Mouse (Mus musculus) megakaryocyte, embryonic 14.5 days (primary cell): ENCODE results near the gene Rnf115. TPM values are rescaled to one million over a fixed set of nuclear protein-coding genes. Genes with fewer than 3 reads are reported as not detected.
A peak's percentile ranks its signal among the peaks of the same experiment; 100 is the strongest.
"Not testable (repeated sequence)": the region's sequence is repeated elsewhere in the genome, so short reads cannot be mapped to it uniquely, and the experiment has no call there.

Experiments
- H3K27me3 ChIP-seq: replicated peaks from 2 replicates; pipeline ENCODE3; 2012; ENCODE audit warnings: inconsistent platforms
- H3K36me3 ChIP-seq: replicated peaks from 2 replicates; pipeline ENCODE3; 2012; ENCODE audit warnings: low read length, inconsistent platforms, mixed read lengths
- H3K4me1 ChIP-seq: 2 replicates; pipeline ENCODE4 v1.6.1; 2012; ENCODE audit warnings: inconsistent platforms
- H3K4me3 ChIP-seq: replicated peaks from 2 replicates; pipeline ENCODE3; 2012; ENCODE audit warnings: moderate library complexity, mild to moderate bottlenecking, inconsistent platforms
- H3K9me3 ChIP-seq: 2 replicates; pipeline ENCODE4 v1.6.1; 2012; ENCODE audit warnings: inconsistent platforms
- FLI1 ChIP-seq: IDR thresholded peaks from 2 replicates; pipeline ENCODE4 v1.6.1; 2012; ENCODE audit warnings: low read length, inconsistent platforms, mixed read lengths
- GATA1 ChIP-seq: IDR thresholded peaks from 3 replicates; pipeline ENCODE4 v1.6.1; 2012; ENCODE audit warnings: mixed read lengths, low read length, inconsistent platforms, borderline replicate concordance
- polyA plus RNA-seq: library from polyadenylated mRNA; stranded (reverse); fragments of >175 nt; gene quantifications from 2 replicates; pipeline ENCODE4 v1.2.3, GENCODE M21; 2012; ENCODE audit warnings: low replicate concordance; ENCODE audit not compliant: insufficient read depth

The Rnf115 gene
- 2.5 and 19.1 TPM in 2 replicates for polyA plus RNA-seq

GRCm38 (mm10) chr3:96727343-96727827 lies at the start of gene Rnf115, which contains the start of gene Polr3c:
Gene Rnf115, plus strand, starts transcription at chr3:96727664.
Gene Polr3c, minus strand, starts transcription at chr3:96727628.
- Histone ChIP-seq H3K27me3 (no peaks in the 10 kb centered on the region), H3K4me3 (peak within 1 kb of the TSS; percentile 94), H3K4me1 (peaks cover 67% of the 10 kb centered on the region), H3K36me3 (peaks cover 34% of the 10 kb centered on the region), H3K9me3 (no peaks in the 10 kb centered on the region)
- no peak for TF ChIP-seq FLI1
- TF ChIP-seq GATA1: no peak

- Histone ChIP-seq H3K36me3 (peaks cover 63% of the 10 kb centered on the region), H3K9me3 (no peaks in the 10 kb centered on the region), H3K4me3 (no peak overlapping the region), H3K4me1 (peaks cover 69% of the 10 kb centered on the region), H3K27me3 (peaks cover 17% of the 10 kb centered on the region)
- no peak for TF ChIP-seq GATA1
- no peak for TF ChIP-seq FLI1
Measured at GRCm38 (mm10) chr3:96678456-96678855, 49.0 kb upstream of the Rnf115 start.

GRCm38 (mm10) chr3:96679159-96679674 lies 48.2 kb upstream of the Rnf115 start:
- H3K4me1 ChIP-seq: peaks cover 69% of the 10 kb centered on the region
- TF ChIP-seq GATA1: no peak
- TF ChIP-seq FLI1: no peak
- H3K27me3 ChIP-seq: peaks cover 18% of the 10 kb centered on the region
- H3K9me3 ChIP-seq: no peaks in the 10 kb centered on the region
- H3K36me3 ChIP-seq: peaks cover 63% of the 10 kb centered on the region
- no peak overlapping the region for H3K4me3 ChIP-seq

- peaks cover 72% of the 10 kb centered on the region for H3K36me3 ChIP-seq
- H3K4me1 ChIP-seq: peaks cover 70% of the 10 kb centered on the region
Measured at GRCm38 (mm10) chr3:96680269-96680956, 47.1 kb upstream of the Rnf115 start.

GRCm38 (mm10) chr3:96683496-96683895 lies 44.0 kb upstream of the Rnf115 start:
- H3K27me3 ChIP-seq: peaks cover 28% of the 10 kb centered on the region
- peaks cover 78% of the 10 kb centered on the region for H3K4me1 ChIP-seq
- no peak for TF ChIP-seq FLI1
- TF ChIP-seq GATA1: no peak

More at GRCm38 (mm10) chr3:96680269-96680956, 47.1 kb upstream of the Rnf115 start:
- H3K27me3 ChIP-seq: peaks cover 29% of the 10 kb centered on the region
- TF ChIP-seq GATA1 (no peak), FLI1 (no peak)
- H3K9me3 ChIP-seq: no peaks in the 10 kb centered on the region
- H3K4me3 ChIP-seq: no peak overlapping the region

GRCm38 (mm10) chr3:96684151-96684821 lies 43.2 kb upstream of the Rnf115 start:
- no peaks in the 10 kb centered on the region for H3K9me3 ChIP-seq
- H3K27me3 ChIP-seq: peaks cover 26% of the 10 kb centered on the region
- TF ChIP-seq GATA1: no peak
- TF ChIP-seq FLI1: no peak
- peaks cover 78% of the 10 kb centered on the region for H3K4me1 ChIP-seq
- peaks cover 77% of the 10 kb centered on the region for H3K36me3 ChIP-seq
- peak overlapping the region; percentile 83 for H3K4me3 ChIP-seq

More at GRCm38 (mm10) chr3:96683496-96683895, 44.0 kb upstream of the Rnf115 start:
- Histone ChIP-seq H3K4me3 (no peak overlapping the region), H3K36me3 (peaks cover 80% of the 10 kb centered on the region), H3K9me3 (no peaks in the 10 kb centered on the region)

GRCm38 (mm10) chr3:96684822-96685156 lies 42.7 kb upstream of the Rnf115 start:
- Histone ChIP-seq H3K9me3 (no peaks in the 10 kb centered on the region), H3K27me3 (peaks cover 26% of the 10 kb centered on the region), H3K4me3 (peak overlapping the region; percentile 83), H3K4me1 (peaks cover 78% of the 10 kb centered on the region), H3K36me3 (peaks cover 72% of the 10 kb centered on the region)
- TF ChIP-seq FLI1: no peak
- TF ChIP-seq GATA1: no peak

GRCm38 (mm10) chr3:96686057-96686456 lies 41.4 kb upstream of the Rnf115 start:
- H3K9me3 ChIP-seq, H3K4me3 ChIP-seq: not testable (repeated sequence)
- Histone ChIP-seq H3K4me1 (peaks cover 76% of the 10 kb centered on the region), H3K36me3 (peaks cover 59% of the 10 kb centered on the region), H3K27me3 (peaks cover 24% of the 10 kb centered on the region)

GRCm38 (mm10) chr3:96688854-96689253 lies 38.6 kb upstream of the Rnf115 start:
- H3K36me3 ChIP-seq: peaks cover 34% of the 10 kb centered on the region
- no peak for TF ChIP-seq FLI1
- TF ChIP-seq GATA1: no peak
- peaks cover 82% of the 10 kb centered on the region for H3K4me1 ChIP-seq
- no peaks in the 10 kb centered on the region for H3K9me3 ChIP-seq
- H3K27me3 ChIP-seq: peaks cover 11% of the 10 kb centered on the region
- peak overlapping the region; percentile 85 for H3K4me3 ChIP-seq

GRCm38 (mm10) chr3:96690298-96690697 lies 37.2 kb upstream of the Rnf115 start:
- H3K4me1 ChIP-seq: peaks cover 74% of the 10 kb centered on the region
- no peaks in the 10 kb centered on the region for H3K9me3 ChIP-seq
- H3K27me3 ChIP-seq: peaks cover 1% of the 10 kb centered on the region
- H3K36me3 ChIP-seq: peaks cover 20% of the 10 kb centered on the region
- no peak for TF ChIP-seq FLI1
- TF ChIP-seq GATA1: no peak
- peak overlapping the region; percentile 28 for H3K4me3 ChIP-seq

GRCm38 (mm10) chr3:96692506-96692905 lies 35.0 kb upstream of the Rnf115 start:
- Histone ChIP-seq H3K27me3 (no peaks in the 10 kb centered on the region), H3K4me3 (no peak overlapping the region), H3K36me3 (peaks cover 6% of the 10 kb centered on the region), H3K4me1 (peaks cover 69% of the 10 kb centered on the region), H3K9me3 (no peaks in the 10 kb centered on the region)
- TF ChIP-seq GATA1 (no peak), FLI1 (no peak)
